Mouse (Mus musculus) erythroblast, embryonic 14.5 days (primary cell): ENCODE measurements around the gene Hps6.

Source experiments
- GATA1 ChIP-seq: IDR thresholded peaks from 2 replicates; pipeline ENCODE4 v1.6.1; 2012; ENCODE audit warnings: low read length, inconsistent platforms, mixed read lengths
- TAL1 ChIP-seq: IDR thresholded peaks from 3 replicates; pipeline ENCODE4 v1.6.1; 2012; ENCODE audit warnings: low read length, inconsistent platforms, mixed read lengths

DNA sequence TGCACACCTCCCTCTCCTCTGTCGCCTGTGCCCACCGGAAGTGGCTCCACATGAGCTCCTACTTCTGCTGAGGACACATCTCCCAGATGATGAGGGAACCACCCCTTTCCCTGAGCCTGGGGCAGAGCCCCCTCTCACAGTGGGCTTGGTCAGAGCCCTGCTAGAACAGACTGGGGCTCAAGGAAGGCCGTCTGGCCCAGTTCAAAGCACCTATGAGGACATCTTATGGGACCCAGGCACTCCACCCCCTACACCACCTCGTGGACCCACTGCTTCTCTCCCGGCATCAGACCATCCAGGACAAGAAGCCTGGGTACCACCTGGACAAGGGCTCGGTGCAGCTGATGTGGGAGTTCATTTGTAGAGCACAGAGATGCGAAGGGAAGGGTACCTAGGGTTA, 2.4 kb downstream of the Hps6 start:
- TF ChIP-seq TAL1, result no peak
- no peak for TF ChIP-seq GATA1
